Mouse (Mus musculus) heart, adult 11 months (tissue): ENCODE measurements around the gene Washc4.
A peak's percentile ranks its signal among the peaks of the same experiment; 100 is the strongest.
"Not testable (repeated sequence)": the region's sequence is repeated elsewhere in the genome, so short reads cannot be mapped to it uniquely, and the experiment has no call there.

ENCODE experiments used
- DNase-seq: peaks from one replicate; pipeline ENCODE4 v3.0.0; 2022

Washc4 gene

GRCm38 (mm10) chr10:83543439-83544102, at the start of gene Washc4:
Washc4 (plus strand) TSS chr10:83543752.
- peak; percentile 100 for DNase-seq

GRCm38 (mm10) chr10:83497321-83497720, 46.2 kb upstream of the Washc4 start:
- DNase-seq = peak; percentile 66

DNA sequence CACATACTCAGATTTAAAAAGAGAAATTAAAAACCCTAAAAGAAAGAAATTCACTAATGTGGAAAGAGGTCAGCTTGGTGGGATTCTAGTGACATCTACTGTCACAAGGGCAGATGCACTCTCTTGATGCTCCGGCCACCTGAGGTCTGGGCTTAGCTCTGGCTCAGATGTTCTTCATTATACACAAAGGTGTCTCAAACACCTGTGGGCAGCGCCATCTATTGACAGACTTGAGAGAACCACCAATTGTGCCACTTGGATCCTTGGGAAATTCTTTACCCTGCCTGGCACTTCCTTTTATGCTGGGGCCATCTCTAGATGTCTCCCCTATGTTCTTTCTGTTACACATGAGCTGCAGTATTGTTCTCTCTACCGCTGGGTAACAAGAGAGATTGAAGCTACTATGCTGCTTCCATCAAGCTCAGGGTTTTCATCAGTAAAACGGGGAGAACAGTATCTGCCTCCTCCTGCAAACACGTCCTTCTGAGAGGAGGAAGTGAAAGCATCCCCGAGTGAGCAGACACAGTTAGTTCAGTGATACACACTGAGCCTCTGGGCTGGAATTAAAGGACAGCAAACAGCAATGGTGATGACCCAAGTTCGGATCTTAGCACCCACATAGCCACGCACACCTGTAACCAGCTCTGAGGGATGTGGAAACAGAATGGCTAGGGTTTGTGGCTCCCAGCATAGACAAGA, 34.4 kb upstream of the Washc4 start:
- DNase-seq = no peak

- DNase-seq = no peak
Observed at GRCm38 (mm10) chr10:83511304-83511703, 32.2 kb upstream of the Washc4 start.

DNA sequence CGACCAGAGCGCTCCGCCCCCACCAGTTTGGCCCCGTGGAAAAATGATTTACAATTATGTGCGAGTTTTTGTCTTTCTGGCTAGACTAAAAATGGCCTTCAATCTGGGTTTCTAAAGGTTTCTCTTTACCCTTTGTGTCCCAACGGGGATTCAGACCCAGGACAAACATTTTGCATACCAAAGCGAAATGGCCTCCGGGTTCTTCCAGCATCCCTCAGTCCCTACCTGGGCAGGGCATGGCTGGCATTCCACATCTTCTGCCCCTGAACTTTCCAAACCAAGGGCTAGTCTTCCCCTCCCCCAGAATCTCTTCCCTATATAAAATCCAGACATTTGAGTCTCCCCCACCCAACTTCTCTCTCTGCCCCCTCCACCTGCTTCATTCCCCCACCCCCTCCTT, 29.8 kb upstream of the Washc4 start:
- DNase-seq = no peak

- DNase-seq = no peak
Observed at GRCm38 (mm10) chr10:83520990-83521389, 22.6 kb upstream of the Washc4 start.

DNA sequence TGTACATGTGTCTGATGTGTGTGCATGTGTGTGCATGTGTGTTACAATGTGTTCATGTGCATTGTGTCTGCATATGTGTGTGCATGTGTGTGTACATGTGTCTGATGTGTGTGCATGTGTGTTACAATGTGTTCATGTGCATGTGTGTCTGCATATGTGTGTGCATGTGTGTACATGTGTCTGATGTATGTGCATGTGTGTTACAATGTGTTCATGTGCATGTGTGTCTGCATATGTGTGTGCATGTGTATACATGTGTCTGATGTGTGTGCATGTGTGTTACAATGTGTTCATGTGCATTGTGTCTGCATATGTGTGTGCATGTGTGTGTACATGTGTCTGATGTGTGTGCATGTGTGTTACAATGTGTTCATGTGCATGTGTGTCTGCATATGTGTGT, 19.3 kb upstream of the Washc4 start:
- DNase-seq = not testable (repeated sequence)

- no peak for DNase-seq
Observed at GRCm38 (mm10) chr10:83530384-83530967, 13.1 kb upstream of the Washc4 start.

- DNase-seq = peak; percentile 94
Observed at GRCm38 (mm10) chr10:83533258-83533909, 10.2 kb upstream of the Washc4 start.

DNA sequence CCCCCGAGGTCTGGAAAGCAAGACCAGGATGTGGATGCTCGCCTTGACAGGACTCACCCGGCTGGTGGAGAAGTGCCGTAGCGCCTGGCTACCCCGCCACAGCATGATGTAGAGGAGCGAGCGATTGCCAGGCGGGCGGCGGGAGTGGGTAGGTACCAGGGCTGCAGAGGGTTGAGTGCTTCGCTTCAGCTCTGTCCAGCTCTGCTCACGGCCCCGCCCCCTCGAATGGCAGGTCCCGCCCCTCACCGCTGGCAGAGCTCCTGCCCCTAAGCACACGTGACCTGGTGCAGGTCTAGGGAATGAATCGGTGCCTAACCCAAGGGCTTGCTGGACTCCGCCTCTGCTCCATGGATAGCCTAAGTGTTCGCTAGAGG, 9.7 kb upstream of the Washc4 start, which contains the start of gene Aldh1l2:
Gene Aldh1l2, minus strand, starts transcription at position 231 of the 374 bp plus-strand sequence.
- peak; percentile 98 for DNase-seq

DNA sequence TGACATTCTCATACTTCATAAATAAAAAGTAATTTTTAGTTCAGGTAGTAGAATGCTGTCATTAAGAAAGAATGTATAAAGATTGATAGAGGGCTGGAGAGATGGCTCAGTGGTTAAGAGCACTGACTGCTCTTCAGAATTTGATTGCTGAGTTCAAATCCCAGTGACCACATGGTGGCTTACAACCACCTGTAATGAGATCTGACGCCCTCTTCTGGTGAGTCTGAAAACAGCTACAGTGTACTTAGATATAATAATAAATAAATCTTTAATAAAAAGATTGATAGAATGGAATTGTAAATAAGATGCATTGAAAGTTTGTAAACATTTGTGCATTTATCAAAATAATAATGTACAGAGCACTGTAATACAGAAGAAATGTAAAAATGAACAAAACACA, 7.1 kb upstream of the Washc4 start:
- no peak for DNase-seq

- peak; percentile 67 for DNase-seq
Observed at GRCm38 (mm10) chr10:83539311-83539980, 4.1 kb upstream of the Washc4 start.

- DNase-seq = peak; percentile 36
Observed at GRCm38 (mm10) chr10:83540092-83540491, 3.5 kb upstream of the Washc4 start.

GRCm38 (mm10) chr10:83542241-83542640, 1.3 kb upstream of the Washc4 start:
- DNase-seq = peak; percentile 71

- no peak for DNase-seq
Observed at GRCm38 (mm10) chr10:83544103-83544479, 539 bp downstream of the Washc4 start.

DNA sequence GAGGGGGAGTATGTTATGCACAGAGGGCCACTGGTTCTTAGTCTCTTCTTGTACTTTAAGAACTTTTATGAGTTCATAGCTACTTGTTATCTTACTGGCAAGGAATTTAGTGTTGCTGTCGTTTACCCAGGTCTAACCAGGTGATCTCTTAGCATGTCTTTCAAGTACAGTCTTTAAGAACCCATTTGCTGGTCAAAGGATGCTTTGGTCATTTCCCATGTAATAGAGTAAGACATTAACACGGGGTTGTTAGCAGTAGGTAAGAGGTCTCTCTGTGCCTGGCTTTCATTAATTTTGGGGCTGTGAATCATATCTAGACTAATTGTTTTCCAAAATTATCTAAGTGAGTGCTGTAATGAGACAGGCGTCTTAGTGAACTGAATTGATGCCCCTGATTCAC, 1.8 kb downstream of the Washc4 start:
- no peak for DNase-seq

GRCm38 (mm10) chr10:83563005-83563404, 19.5 kb downstream of the Washc4 start:
- no peak for DNase-seq

GRCm38 (mm10) chr10:83565449-83566441, 22.2 kb downstream of the Washc4 start:
- no peak for DNase-seq

DNA sequence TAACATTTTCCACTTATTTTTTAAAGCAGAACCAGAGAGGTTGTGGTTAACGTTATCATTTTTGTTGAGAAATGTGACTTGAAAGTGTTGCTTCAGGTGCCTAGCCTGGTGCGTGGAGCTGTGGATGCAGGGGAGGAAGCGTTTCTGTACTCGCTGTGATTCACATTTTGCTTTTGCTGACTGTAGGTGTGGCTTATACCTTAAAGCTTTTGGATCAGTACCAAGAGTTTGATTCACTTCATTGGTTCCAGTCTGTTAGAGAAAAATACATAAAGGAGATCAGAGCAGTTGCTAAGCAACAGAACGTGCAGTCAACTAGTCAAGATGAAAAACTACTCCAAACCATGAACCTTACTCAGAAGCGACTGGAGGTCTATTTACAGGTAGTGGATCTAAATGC, 47.2 kb downstream of the Washc4 start:
- no peak for DNase-seq

DNA sequence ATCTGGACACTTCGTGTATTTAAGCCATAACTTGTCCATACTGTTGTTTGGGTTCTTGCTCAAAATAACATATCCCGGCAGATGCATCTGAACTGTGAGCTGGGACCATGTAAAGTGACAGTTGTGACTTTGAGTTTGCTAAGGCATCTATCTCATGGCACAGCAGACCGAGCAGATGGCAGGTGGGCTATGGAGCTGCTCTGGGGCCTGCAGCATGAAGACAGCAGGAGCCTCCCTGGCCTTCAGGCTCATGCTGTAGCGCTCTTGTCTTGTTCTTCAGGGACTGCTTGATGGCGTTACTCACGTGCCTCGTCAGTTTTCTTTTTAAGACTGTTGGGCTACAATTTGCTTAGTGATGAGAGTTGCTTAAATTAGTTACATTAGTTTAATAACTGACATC, 49.1 kb downstream of the Washc4 start:
- DNase-seq = no peak

DNA sequence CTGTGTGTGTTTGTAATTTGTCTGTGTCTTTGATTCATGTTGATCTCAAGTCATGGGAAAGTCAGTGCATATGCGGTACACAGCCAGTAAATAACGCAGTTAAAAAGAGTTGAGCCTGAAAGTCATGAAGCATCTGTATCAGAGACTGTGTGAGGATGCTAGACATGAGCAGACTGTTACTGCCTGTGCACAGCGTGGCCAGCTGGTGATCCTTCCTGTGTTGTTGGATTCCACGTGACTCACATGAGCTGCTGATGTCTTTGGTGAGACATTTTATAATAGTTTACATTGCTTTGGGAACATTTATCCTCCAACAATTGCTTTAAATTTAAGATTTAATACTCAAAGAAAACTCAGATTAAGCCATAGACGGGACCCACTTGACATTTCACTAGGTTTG, 51.0 kb downstream of the Washc4 start:
- DNase-seq = no peak

- DNase-seq = peak; percentile 93
Observed at GRCm38 (mm10) chr10:83600650-83601049, 57.1 kb downstream of the Washc4 start.
